Mouse (Mus musculus) retina, adult 2 months (tissue): Measurements from ENCODE around the gene Wnt7a.

Experiments
- DNase-seq: peaks from one replicate; pipeline ENCODE4 v3.0.0-alpha.2; 2012; ENCODE audit warnings: low read depth, low spot score

The Wnt7a gene

DNA sequence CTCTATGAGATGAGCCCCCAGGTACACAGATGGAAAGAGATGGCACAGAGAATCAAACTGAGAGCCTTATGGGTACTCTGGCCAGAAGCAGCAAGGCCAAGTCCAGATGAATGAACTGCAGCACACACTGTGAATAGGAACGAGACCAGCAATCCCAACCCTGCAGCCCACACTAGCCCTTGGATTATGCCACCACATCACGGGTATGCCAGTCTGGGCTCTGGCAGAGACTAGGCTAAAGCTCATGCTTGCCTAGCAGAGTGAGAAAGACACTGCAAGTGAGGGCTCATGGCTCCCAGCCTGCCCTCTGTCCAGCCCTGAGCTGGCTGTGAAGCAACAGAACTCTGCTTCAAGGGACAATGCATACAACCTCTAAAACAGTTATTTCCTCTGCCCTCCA lies 26.7 kb downstream of the Wnt7a start:
- no peak for DNase-seq

DNA sequence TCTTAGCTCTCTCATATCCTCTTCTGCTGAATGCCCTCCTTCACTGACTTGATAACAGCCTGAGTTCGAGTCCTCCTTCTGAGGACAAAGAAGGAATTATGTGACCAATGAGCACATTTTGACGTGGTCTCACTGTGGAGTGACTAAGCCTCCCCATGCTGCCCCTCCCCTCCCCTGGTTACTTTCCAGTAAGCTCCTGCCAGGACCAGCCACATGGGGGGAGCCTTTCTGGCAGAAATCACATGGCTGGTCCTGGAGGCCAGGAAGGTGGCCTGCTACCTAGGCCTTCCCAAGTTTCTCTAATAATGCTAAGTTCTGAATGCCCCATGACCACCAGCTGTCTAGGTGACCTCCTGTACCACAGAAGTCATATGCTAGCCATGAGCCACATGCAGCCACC lies 27.3 kb downstream of the Wnt7a start:
- no peak for DNase-seq

DNA sequence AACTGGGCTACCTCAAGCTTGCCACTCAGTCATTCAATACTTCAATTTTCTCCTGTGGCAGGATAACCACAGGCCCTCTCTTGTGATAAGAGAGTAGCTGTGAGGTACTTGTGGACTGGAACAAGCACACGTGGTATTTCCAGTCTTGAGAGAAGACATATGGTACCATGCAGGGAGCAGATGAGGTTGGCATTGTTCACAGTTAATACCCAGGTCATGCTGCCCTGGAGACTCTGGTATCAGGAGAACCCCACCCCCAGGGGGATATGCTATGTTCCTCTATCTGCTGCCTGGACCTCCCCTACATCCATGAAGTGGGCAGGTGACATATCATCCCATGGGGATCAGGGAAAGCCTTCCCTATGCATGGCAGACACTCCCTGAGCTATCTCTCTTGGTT lies 27.9 kb downstream of the Wnt7a start:
- DNase-seq, result no peak

DNA sequence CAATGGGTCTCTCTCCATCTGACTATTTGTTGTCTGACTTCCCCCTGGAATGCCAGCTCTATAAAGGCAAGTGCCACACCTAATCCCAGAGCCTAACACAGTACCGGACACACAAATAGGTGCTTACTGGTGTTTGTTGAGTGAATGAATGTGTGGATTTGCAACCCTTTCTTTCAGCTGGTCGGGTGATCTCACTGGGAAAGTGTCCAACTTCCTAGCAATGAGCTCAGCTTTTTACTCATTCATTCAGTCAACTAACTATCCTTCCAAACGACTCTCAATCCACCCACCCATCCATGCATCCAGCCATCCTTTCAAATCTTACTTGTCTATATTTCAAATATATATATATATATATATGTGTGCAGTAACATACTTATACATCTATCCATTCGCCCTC lies 31.3 kb downstream of the Wnt7a start:
- no peak for DNase-seq

DNA sequence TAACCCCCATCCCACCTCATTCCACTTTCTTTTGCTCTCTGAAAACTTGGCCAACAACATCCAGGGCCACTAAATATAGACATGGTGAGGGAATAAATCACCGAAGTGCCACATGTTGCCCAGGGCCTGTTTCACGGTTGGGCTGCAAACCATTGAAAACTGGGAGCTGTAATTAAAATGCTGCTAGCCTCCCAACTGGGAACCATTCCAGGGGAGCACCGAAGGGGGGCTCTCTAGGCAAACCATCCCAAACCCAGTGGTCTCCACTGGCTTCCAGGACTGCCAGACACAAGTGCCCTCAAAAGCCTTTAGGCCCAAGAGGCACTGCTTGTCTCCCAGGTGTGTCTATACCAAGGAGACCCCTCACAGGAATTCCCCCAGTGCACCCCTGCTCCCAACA lies 31.9 kb downstream of the Wnt7a start:
- no peak for DNase-seq

DNA sequence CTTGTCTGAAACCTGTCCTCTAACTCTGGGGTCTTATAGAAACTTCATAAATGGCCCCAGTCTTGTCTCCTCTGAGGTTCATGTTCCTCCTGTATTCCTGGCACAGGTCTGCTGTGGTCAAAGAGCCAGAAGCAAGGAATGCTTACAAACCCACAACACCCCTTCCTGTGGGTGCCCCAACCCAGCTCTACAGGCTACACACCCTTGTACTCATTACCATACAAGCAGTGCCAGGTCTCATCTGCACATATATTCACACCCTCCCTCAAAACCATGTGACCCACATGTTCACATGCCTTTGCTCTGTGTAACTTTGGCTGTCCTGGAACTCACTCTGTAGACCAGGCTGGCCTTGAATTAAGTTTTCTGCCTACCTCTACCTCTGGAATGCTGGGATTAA lies 38.2 kb downstream of the Wnt7a start:
- DNase-seq, result no peak

DNA sequence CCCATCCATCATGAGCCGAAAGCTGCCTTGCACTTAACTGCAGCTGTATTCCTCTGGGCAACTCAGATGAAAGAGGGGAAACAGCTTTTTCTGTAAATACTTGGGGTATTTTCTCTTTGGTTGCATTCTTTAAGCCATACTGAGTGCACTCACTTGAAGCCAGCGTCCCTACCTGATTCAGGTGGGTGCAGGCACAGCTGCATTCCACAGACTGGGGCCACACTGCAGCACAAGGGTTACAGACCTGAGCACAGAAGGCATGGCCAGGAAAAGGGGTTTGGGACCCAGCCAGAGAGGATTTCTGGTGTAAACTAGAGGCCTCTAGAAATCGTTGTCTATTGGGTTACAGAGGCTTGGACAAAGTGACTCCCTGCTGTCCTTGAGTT lies 38.6 kb downstream of the Wnt7a start:
- DNase-seq, result no peak

DNA sequence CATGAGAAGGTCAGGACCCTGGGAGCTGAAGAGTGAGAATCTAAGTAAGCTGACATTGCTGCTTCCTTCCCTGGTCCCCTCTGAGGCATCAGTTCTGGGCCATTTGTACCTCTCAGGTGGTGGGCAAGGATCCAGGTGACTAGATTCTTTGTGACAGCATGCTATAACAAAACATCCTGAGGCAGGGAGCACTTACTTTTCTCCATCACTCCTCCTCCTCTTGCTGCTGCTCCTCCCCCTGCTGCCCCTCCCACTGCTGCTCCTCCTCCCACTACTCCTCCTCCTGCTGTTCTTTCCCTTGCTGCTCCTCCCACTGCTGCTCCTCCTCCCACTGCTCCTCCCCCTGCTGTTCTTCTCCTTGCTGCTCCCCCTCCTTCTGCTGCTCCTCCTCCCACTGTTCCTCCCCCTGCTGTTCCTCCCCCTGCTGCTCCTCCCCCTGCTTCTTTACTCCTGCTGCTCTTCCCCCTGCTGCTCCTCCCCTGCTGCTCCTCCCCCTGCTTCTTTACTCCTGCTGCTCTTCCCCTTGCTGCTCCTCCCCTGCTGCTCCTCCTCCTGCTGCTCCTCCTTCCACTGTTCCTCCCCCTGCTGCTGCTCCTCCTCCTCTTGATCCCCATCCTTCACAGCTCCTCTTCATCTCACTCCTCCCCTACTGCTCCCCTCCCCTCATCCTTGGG lies 39.1 kb downstream of the Wnt7a start:
- DNase-seq, result no peak

DNA sequence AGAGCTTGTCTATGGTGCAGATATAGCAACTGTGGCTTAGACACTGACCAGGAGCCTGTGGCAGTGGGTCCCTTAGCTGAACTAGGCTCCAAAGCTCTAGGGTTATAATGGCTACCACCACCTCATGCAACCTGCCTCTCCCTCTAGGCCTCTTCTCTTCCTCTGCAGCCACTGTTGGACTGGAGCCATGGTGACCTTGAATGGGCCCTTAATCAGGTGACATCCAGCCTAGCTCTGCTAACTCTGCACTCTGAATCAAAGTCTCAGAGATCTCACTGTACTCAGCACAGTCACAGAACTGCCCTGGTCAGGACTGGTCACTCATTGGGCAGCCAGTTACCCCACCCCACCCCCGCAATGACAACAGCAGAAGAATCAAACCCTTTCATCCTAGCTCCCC lies 44.4 kb downstream of the Wnt7a start:
- DNase-seq, result no peak

DNA sequence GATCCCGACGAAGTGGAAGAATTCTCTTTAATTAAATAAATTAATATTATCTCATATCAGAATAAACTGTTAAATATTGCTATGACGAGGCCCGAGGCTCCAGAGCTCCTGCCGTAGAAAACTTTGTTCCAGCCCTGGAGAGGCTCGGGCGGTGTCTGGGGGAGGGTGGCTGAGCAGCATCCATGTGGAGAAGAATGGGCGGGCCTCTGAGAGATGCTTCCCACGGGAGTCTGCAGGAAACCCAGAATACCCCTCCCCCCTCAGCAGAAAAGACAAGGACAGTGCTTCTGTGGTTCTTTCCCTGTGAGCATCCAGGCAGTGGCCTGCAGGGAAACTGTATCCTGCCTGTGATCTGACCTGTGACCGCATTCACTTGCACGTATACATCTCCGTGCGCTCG lies 45.7 kb downstream of the Wnt7a start:
- no peak for DNase-seq

DNA sequence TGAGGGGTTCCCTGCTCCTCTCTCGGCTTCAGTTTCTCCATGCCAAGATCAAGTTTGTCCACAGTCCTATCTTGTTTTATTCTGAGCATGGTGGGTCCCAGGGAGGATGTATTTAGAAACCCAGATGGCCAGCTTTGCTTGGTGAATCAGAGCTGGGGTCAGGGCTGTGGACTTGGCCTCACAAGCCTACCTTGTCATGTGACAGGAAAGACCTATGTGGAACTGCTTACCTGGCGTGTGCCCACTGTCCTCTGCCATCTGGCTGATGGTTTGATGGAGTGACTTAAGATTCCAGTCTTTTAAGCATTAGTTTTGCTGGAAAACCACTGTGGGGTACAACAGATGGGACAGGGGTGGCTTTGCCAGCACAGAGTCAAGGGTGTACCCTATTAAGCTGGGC lies 48.4 kb downstream of the Wnt7a start:
- DNase-seq, result no peak

DNA sequence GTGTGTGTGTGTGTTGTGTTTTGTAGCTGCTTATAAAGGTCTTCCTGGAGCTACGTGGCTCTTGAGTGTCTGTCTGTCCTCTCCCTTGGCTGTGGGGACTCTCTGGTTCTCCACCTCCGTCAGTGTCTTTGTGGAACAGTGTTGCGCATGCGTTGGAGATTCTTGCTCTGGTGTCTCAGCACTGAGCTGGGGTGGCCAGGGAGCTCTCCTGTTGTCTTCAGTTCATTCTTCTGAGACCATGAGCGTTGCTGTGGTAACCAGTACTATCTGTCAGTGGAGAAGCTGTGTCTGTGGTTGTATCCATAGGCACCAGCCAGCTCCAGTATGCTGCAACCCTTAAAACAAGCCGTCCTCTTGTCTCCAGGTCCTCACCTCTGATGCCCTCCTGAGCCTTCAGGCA lies 50.2 kb downstream of the Wnt7a start:
- no peak for DNase-seq

DNA sequence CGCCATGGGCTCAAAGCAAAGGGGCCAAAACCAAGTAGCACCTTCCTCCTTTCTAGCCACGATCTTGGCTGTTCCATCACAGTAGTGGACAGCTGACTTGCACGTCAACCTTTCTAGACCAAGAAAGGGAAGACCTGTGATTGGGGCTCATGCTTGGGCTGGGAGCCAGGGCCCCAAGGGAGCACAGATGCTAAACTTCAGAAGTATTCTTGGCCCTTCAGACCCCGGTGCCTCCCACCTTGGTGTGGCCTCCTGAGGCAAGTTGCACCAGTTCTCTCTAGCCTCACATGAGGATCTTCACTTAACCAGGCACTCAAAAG lies 50.8 kb downstream of the Wnt7a start:
- DNase-seq, result no peak

DNA sequence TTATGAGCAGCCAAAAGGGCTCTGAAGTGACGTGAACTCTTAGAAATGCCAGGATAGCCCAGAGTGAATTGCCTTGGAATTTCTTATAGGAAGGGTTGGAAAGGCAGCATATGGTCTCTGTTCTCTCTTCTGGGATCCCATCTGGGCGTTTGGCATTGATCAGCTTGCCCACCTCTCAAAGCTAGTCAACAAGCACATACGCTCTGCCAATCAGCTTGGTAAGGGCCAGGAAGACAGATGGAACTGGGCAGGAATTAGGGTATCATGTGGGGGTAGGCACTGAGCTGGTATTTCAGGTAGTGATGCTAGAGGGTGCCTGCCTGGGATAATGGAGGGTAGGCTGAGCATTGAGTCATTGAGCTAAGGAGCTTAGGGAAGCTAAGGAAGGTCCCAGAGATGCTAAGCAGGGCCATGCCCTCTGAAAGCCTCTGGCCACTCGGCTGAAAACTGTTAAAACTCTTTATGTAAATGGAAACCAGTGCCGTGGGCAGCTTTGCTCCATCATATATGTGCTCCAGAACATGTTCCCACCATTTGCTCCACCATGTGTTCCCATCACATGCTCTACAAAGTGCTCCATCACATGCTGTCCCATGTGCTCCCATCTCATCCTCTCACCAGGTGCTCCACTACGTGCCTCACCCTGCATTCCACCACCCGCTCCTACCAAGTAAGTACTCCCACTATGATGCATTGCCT lies 51.3 kb downstream of the Wnt7a start:
- DNase-seq, result no peak

DNA sequence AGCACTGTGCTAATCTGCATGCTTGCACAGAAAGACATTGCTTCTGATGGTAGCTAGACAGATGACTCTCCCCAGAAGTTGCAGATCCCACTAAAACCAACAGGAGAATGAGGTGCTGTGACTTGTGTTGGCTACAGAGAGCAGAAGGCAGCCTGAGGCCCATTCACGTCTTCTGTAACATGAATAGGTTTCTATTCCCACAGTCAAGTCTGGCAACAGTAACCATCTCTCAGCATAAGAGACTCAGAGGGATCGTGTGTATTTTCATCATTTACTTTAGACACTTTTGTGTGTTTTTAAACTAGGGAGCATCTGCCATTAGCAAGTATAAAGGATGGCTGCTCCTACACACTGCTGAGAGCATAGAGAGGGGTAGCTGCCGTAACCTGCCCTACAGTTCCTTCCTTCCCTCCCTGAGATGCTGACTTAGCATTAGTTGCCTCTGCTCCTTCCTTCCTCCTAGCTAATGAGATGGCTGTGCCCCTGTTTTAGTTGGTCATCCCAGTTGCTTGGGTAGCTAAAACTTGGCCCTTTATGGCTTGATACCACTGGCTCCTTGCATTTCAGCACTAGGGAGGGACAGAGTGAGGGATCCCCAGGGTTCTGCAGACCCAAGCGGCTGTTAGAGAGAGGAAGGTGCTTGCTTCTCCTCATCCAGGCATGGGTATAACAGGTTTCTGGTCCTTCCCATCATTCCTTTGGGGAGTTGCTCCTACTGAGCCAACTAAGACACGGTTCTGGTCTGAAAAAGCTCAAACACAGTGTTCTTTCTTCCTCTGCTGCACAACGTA lies 52.1 kb downstream of the Wnt7a start:
- no peak for DNase-seq

DNA sequence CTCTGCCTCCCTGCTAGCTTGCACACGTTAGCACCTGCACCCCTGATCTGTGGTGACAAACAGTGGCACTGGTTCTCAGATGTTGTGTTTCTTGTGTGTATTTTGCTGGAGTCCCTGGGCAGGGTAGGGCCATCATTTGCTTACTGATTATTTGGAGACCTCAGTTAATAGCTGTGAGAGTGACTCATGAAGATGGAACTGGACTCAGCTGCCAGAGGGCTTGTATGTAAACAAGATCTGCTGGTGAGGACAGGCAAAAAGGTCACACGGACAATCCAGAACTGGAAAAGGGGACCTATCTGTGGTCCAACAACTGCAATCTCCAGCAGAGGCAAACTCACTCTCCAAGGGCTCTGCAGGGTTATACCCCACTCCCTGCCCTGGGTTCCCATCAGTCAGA lies 52.8 kb downstream of the Wnt7a start:
- DNase-seq, result no peak

DNA sequence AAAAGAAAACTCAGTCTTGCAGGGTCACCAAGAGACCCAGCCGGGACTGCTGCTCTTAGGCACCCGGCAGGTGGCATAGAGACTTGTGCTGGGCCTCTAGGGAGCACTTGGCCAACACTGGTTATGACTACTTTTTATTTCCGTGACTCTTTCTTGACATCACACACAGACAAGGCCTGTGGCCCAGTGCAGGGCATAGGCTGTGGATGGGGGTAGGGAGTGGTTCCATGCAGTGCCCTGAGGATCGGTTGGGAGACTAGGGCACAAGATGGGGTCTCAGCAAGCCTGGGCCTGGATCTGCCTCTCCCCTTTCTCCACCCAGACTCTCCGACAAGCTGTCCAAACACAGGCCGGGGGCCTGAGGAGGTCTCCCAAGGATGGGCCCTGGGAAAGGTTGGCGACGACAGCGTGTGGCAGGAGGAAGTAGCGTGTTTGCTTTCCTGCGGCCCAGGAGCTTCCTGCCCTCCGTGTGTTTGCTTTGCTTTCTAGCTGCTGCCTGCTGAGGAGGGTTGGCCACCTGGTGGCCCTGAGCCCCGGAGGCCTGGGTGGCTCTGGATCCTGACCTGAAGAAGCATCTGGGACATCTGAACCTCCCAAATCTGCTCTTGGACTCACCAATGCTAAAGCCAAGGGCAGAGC lies 53.8 kb downstream of the Wnt7a start:
- no peak for DNase-seq

DNA sequence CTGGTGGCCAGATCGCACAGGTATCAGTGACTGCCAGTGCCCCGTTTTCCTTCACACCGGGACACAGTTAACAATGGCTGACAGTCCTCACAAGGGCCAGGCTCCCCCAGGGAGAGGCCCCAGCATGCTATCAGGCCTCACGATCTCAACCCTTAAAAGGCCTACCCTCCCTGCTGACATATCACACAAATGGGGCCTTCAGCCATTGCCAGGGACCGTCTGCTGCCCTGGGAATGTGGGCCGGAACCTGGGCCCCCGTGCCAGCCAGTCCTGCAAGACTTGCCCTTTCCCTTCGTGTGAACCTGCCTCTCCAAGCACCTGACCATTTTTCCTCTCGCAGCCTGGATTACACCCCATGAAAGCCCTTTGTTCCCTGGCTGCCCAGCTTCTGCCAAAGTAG lies 61.5 kb downstream of the Wnt7a start:
- DNase-seq, result no peak

DNA sequence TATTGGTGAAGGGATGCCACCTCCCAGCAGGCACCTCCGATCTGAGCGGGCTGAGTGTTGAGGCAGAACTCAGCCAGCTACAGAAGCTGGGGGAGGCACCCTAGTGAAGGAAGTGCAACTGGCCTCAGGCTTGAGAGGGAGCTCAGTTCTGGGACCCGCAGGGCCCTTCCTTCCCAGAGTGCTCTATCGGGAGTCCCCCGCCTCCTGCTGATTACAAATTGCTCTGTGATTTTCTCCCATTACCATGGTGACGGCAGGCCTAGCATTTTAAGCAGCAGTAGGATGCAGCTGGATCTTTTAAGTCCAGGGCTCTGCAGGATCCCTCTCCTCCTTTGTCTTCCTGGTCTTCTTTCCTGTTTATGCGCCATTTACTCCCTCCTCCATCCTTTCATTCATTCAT lies 63.4 kb downstream of the Wnt7a start:
- no peak for DNase-seq

DNA sequence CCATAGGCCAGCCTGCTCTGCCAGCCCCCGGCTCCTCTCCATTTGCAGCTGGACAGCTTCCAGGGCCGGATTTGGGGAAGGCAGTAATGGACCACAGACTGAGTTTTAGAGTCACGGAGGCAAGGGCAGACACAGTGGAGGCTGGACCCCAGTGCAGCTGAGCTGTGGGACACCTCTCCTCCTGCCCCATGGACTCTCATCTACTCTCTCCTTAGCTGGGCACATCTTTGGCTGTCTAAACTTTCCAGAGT lies 64.3 kb downstream of the Wnt7a start:
- DNase-seq, result no peak

DNA sequence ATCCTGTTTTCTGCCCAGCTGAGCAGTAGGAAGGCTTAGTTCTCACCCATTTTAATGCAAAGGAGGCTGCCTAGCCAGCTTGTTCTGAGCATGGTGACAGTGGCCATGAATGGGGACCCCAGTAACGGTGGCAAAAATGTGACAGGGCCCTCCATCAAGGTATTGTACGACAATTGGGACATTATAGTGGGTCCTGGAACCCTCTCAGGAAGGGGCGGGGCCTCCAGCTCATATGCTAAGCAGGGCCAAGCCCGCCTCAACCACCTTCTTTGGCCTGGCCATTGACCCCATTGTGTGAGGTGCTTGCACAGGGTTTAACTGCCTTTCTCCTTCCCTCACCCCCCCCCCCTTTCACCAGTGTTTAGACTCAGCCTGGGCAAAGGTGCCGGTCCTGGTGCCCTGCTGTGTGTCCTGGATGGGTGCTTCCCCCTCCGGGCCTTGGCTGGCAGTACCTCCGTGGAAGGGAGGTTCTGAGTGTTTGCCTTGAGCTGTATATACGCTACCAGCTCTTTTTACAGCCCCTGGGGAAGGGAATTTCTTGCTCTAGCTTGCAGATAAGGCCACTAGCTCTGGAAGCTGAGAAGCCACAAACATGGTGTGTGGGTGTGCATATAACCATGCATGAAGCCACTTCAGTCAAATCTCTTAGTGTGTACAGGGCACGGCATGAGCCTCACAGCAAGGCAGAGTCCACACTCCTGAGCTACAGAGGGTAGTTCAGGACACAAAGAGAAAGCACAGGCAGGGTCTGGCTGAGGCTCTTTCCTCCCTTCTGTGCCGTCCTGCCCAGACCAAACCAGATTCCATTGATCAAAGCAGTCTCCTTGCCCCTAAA lies 64.9 kb downstream of the Wnt7a start:
- no peak for DNase-seq

DNA sequence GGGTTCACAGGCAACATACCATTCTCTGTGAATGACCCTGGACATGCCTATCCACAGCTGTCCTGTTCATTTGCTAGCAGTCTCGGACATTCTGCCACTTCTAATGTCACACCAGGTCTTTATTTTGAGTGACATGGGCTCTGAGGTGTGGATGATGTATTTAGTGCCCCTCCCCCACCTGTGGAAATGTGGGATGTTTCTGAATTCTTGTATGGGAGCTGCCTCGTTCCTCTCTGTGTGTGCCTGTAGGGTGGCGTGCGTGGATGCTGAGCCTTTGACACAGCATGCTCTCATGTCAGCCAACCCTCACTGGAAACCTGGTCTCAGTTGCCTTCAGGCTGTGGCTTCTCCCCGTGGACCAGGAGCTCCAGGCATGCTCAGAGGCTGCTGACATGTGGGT lies 66.1 kb downstream of the Wnt7a start:
- DNase-seq, result no peak
